Comparison of ENCODE assay signal across 12 mouse cellular contexts in genomic region chr4:97780666-97781435, GRCm38 (mm10). TPM values are rescaled to one million over a fixed set of nuclear protein-coding genes. Genes with fewer than 3 reads are reported as not detected.
DNase-seq lines count a peak whose midpoint lies in the region; ATAC-seq and TF ChIP-seq lines count a peak whose summit lies in the region.
"Had no signal": no experiment of that assay in that cellular context is flagged by ENCODE, and none has a peak within 500 bp of the region (broad histone marks: within the 10 kb centered on the region; RNA-seq: fewer than 3 reads in every experiment).

No protein-coding gene starts in this region.

- peaks cover 20% of the 10 kb centered on the region for H3K36me3 ChIP-seq in embryonic facial prominence, embryonic 13.5 days
- H3K36me3 ChIP-seq in embryonic facial prominence, embryonic 10.5 days (replicated peaks) = peaks cover 16% of the 10 kb centered on the region
- peaks cover 11% of the 10 kb centered on the region for H3K36me3 ChIP-seq in hindbrain, embryonic 14.5 days (replicated peaks; ENCODE audit: control insufficient read depth, insufficient read depth)
- 0 out of 2 replicates have a peak, but pooled peaks cover 8% of the 10 kb centered on the region for H3K36me3 ChIP-seq in neural tube, embryonic 15.5 days

- no peak for DNase-seq in embryonic facial prominence, embryonic 10.5 days (ENCODE audit: low spot score)
- DNase-seq in left cerebral cortex, adult 2 months (ENCODE audit: extremely low spot score in 1 of 2, low spot score in 2 of 2) = no peak
- no peak for DNase-seq in left cerebral cortex, adult 9 months (ENCODE audit: low spot score in 2 of 2)
- no peak for DNase-seq in hindbrain, embryonic 14.5 days (ENCODE audit: low spot score)
- no peak for DNase-seq in B cell, adult 2 months
- no peak for DNase-seq in gastrocnemius, adult 8-10 months (ENCODE audit: low spot score in 2 of 2)
- DNase-seq: cerebellum, adult 11-12 months; lung, postnatal 10 days had no signal

- no peak for ATAC-seq in embryonic facial prominence, embryonic 13.5 days (ENCODE audit: insufficient number of reproducible peaks, insufficient read depth, low FRiP score, low TSS enrichment, low read depth)
- ATAC-seq in hindbrain, embryonic 14.5 days (ENCODE audit: low FRiP score) = no peak
- no peak for ATAC-seq in neural tube, embryonic 15.5 days (ENCODE audit: low FRiP score)
- ATAC-seq: Patski had no signal

- no peak overlapping the region for H3K9ac ChIP-seq in embryonic facial prominence, embryonic 13.5 days
- peak overlapping the region; percentile 47 for H3K9ac ChIP-seq in hindbrain, embryonic 14.5 days
- H3K9ac ChIP-seq in neural tube, embryonic 15.5 days (replicated peaks) = no peak overlapping the region

- peak overlapping the region; percentile 6; the same call in 1 of the 2 replicates for H3K4me3 ChIP-seq in embryonic facial prominence, embryonic 13.5 days
- no peak overlapping the region for H3K4me3 ChIP-seq in embryonic facial prominence, embryonic 10.5 days
- H3K4me3 ChIP-seq in left cerebral cortex, adult 2 months = peak overlapping the region; percentile 81; the same call in 1 of the 2 replicates
- H3K4me3 ChIP-seq in hindbrain, embryonic 14.5 days (replicated peaks; ENCODE audit: low read length) = peak overlapping the region; percentile 88
- H3K4me3 ChIP-seq in neural tube, embryonic 15.5 days (replicated peaks) = no peak overlapping the region; the same call in 1 of the 2 replicates

- H3K4me1 ChIP-seq in embryonic facial prominence, embryonic 13.5 days = peaks cover 32% of the 10 kb centered on the region
- peaks cover 30% of the 10 kb centered on the region for H3K4me1 ChIP-seq in embryonic facial prominence, embryonic 10.5 days
- 0 out of 2 replicates have a peak, but pooled peaks cover 9% of the 10 kb centered on the region for H3K4me1 ChIP-seq in hindbrain, embryonic 14.5 days (replicated peaks; ENCODE audit: control insufficient read depth, insufficient read depth, low read length)
- peaks cover 18% of the 10 kb centered on the region for H3K4me1 ChIP-seq in neural tube, embryonic 15.5 days

- TF ChIP-seq CTCF in left cerebral cortex, adult 2 months (IDR thresholded peaks at IDR 0.05) = no peak

- H3K4me2 ChIP-seq in embryonic facial prominence, embryonic 13.5 days = peak overlapping the region; percentile 79
- peak overlapping the region; percentile 92 for H3K4me2 ChIP-seq in hindbrain, embryonic 14.5 days (replicated peaks)
- H3K4me2 ChIP-seq in neural tube, embryonic 15.5 days = peak overlapping the region; percentile 65

- no peaks in the 10 kb centered on the region for H3K27me3 ChIP-seq in embryonic facial prominence, embryonic 13.5 days
- peaks cover 98% of the 10 kb centered on the region for H3K27me3 ChIP-seq in embryonic facial prominence, embryonic 10.5 days (replicated peaks; ENCODE audit: low read depth, poor library complexity, severe bottlenecking)
- peaks cover 12% of the 10 kb centered on the region; the same call in 1 of the 2 replicates for H3K27me3 ChIP-seq in hindbrain, embryonic 14.5 days (ENCODE audit: control insufficient read depth, insufficient read depth, low read length)
- H3K27me3 ChIP-seq in neural tube, embryonic 15.5 days (replicated peaks) = no peaks in the 10 kb centered on the region; the same call in 1 of the 2 replicates
- H3K27me3 ChIP-seq: Patski had no signal

- intact Hi-C loops in left cerebral cortex, adult 2 months (cut with DNase I) = no loop called here

- 67% methylated on average over 7 of the region's 7 CpGs for WGBS in embryonic facial prominence, embryonic 13.5 days
- WGBS in embryonic facial prominence, embryonic 10.5 days = 75% methylated on average over 7 of the region's 7 CpGs
- 69% methylated on average over 7 of the region's 7 CpGs for WGBS in hindbrain, embryonic 14.5 days
- WGBS in neural tube, embryonic 15.5 days = 66% methylated on average over 7 of the region's 7 CpGs

- no peaks in the 10 kb centered on the region for H3K9me3 ChIP-seq in embryonic facial prominence, embryonic 13.5 days
- H3K9me3 ChIP-seq in embryonic facial prominence, embryonic 10.5 days = no peaks in the 10 kb centered on the region
- no peaks in the 10 kb centered on the region for H3K9me3 ChIP-seq in hindbrain, embryonic 14.5 days (ENCODE audit: control insufficient read depth, low read length)
- no peaks in the 10 kb centered on the region for H3K9me3 ChIP-seq in neural tube, embryonic 15.5 days (replicated peaks)

- no peak overlapping the region for H3K27ac ChIP-seq in embryonic facial prominence, embryonic 13.5 days
- no peak overlapping the region for H3K27ac ChIP-seq in embryonic facial prominence, embryonic 10.5 days (replicated peaks)
- peak overlapping the region; percentile 88; the same call in 1 of the 2 replicates for H3K27ac ChIP-seq in left cerebral cortex, adult 2 months
- no peak overlapping the region for H3K27ac ChIP-seq in hindbrain, embryonic 14.5 days
- no peak overlapping the region for H3K27ac ChIP-seq in neural tube, embryonic 15.5 days (replicated peaks)

RNA-seq across cellular contexts. Expression of gene E130114P18Rik, which starts 3.0 kb away (rescaled TPM):
- 5.0 and 7.5 TPM in 2 replicates for polyA plus RNA-seq in embryonic facial prominence, embryonic 13.5 days (2015; fragmentation: Nextera tagmentation; extraction: Ambion mirVana)
- polyA plus RNA-seq in embryonic facial prominence, embryonic 10.5 days (2016; fragmentation: Nextera tagmentation; extraction: Ambion mirVana) = 10.9 and 13.6 TPM in 2 replicates
- total RNA-seq in left cerebral cortex, adult 2 months (2021) = 1 to 10 TPM; 3.7 to 4.9 TPM
- 26.3 and 28.0 TPM in 2 replicates for polyA plus RNA-seq in hindbrain, embryonic 14.5 days (2014; fragmentation: Nextera tagmentation; extraction: Ambion mirVana)
- 13.5 and 18.4 TPM in 2 replicates for polyA plus RNA-seq in neural tube, embryonic 15.5 days (2015; fragmentation: Nextera tagmentation; extraction: Ambion mirVana)
- total RNA-seq in gastrocnemius, adult 8-10 months (2022) = not detected
- total RNA-seq: granulocyte monocyte progenitor cell, adult 5-6 weeks had no signal

RNA-seq across cellular contexts. Expression of gene Nfia, which starts 8.3 kb away (rescaled TPM):
- 59.9 and 71.0 TPM in 2 replicates for polyA plus RNA-seq in embryonic facial prominence, embryonic 13.5 days (2015; fragmentation: Nextera tagmentation; extraction: Ambion mirVana)
- polyA plus RNA-seq in embryonic facial prominence, embryonic 10.5 days (2016; fragmentation: Nextera tagmentation; extraction: Ambion mirVana) = 8.0 and 17.0 TPM in 2 replicates
- total RNA-seq in left cerebral cortex, adult 2 months (2021) = 10 to 100 TPM; 58.1 to 62.5 TPM
- polyA plus RNA-seq in hindbrain, embryonic 14.5 days (2014; fragmentation: Nextera tagmentation; extraction: Ambion mirVana) = 47.8 and 49.2 TPM in 2 replicates
- polyA plus RNA-seq in neural tube, embryonic 15.5 days (2015; fragmentation: Nextera tagmentation; extraction: Ambion mirVana) = 36.0 and 38.5 TPM in 2 replicates
- total RNA-seq in gastrocnemius, adult 8-10 months (2022) = 10 to 100 TPM; 53.6 to 64.5 (median 57.1) TPM

Comparison
In these comparisons a context has a peak if more than half of its experiments do, and no peak if none do; other contexts are left out.
1. H3K4me3 ChIP-seq: peak in embryonic facial prominence, embryonic 13.5 days (single experiment), left cerebral cortex, adult 2 months (single experiment) and hindbrain, embryonic 14.5 days (single experiment); none in embryonic facial prominence, embryonic 10.5 days (single experiment) and neural tube, embryonic 15.5 days (single experiment).
2. Peak in every context shown above with its lines, with median percentiles within 50 percentile points of each other: H3K4me2 ChIP-seq.